Mouse (Mus musculus) myocyte (in vitro differentiated cells): Measurements from ENCODE around the gene Zfp526. TPM values are rescaled to one million over a fixed set of nuclear protein-coding genes. Genes with fewer than 3 reads are reported as not detected.

Source experiments
- H3K27me3 ChIP-seq: one replicate; pipeline ENCODE4 v1.6.1; 2011; ENCODE audit not compliant: control insufficient read depth, insufficient read depth, insufficient read length
- H3K36me3 ChIP-seq: one replicate; pipeline ENCODE4 v1.6.1; 2011; ENCODE audit not compliant: control insufficient read depth, insufficient read depth
- H3K4me2 ChIP-seq: one replicate; pipeline ENCODE4 v1.6.1; 2011; ENCODE audit warnings: low read depth, control low read depth
- H3K4me3 ChIP-seq: one replicate; pipeline ENCODE4 v1.5.1; 2011; ENCODE audit warnings: mild to moderate bottlenecking, control low read depth, moderate library complexity
- H3K79me2 ChIP-seq: one replicate; pipeline ENCODE4 v1.6.1; 2011; ENCODE audit not compliant: control insufficient read depth, insufficient read depth
- H3ac ChIP-seq: one replicate; pipeline ENCODE4 v1.6.1; 2011; ENCODE audit not compliant: control insufficient read depth, insufficient read length
- CEBPB ChIP-seq: IDR thresholded peaks from 2 replicates; pipeline ENCODE4 v1.6.1; 2011; ENCODE audit warnings: mild to moderate bottlenecking, moderate library complexity; ENCODE audit not compliant: poor library complexity, insufficient read depth, severe bottlenecking
- E2F4 ChIP-seq: IDR thresholded peaks from one replicate; pipeline ENCODE4 v1.6.1; 2011; ENCODE audit warnings: mild to moderate bottlenecking, control low read depth, moderate library complexity; ENCODE audit not compliant: insufficient read depth
- MAX ChIP-seq: IDR thresholded peaks from one replicate; pipeline ENCODE4 v1.6.1; 2011; ENCODE audit warnings: low read depth, mild to moderate bottlenecking, control low read depth
- MYOD1 ChIP-seq, 3 experiments: IDR thresholded peaks; one replicate each; pipeline ENCODE4 v1.6.1; 2011; ENCODE audit warnings: control low read depth in 2 of 3, low read depth in 2 of 3, mild to moderate bottlenecking in 2 of 3, moderate library complexity in 1 of 3; ENCODE audit not compliant: insufficient read length in 2 of 3, control insufficient read depth in 1 of 3
- MYOG ChIP-seq, 3 experiments: IDR thresholded peaks; one replicate each; pipeline ENCODE4 v1.6.1; 2011; ENCODE audit warnings: control low read depth in 2 of 3, low read depth in 2 of 3, mild to moderate bottlenecking in 2 of 3; ENCODE audit not compliant: insufficient read length in 2 of 3, control insufficient read depth in 1 of 3, insufficient read depth in 1 of 3
- POLR2A ChIP-seq: IDR thresholded peaks from one replicate; pipeline ENCODE4 v1.6.1; 2011; ENCODE audit warnings: low read depth, mild to moderate bottlenecking, control low read depth, moderate library complexity; ENCODE audit not compliant: insufficient read length
- POLR2AphosphoS2 ChIP-seq: IDR thresholded peaks from one replicate; pipeline ENCODE4 v1.6.1; 2011; ENCODE audit warnings: low read depth, control low read depth; ENCODE audit not compliant: insufficient read length
- REST ChIP-seq: IDR thresholded peaks from one replicate; pipeline ENCODE4 v1.6.1; 2011; ENCODE audit warnings: mild to moderate bottlenecking, control low read depth, moderate library complexity; ENCODE audit not compliant: insufficient read depth, insufficient read length
- SRF ChIP-seq: IDR thresholded peaks from one replicate; pipeline ENCODE4 v1.6.1; 2011; ENCODE audit warnings: low read depth; ENCODE audit not compliant: control insufficient read depth, insufficient read length
- TCF12 ChIP-seq: IDR thresholded peaks from one replicate; pipeline ENCODE4 v1.6.1; 2011; ENCODE audit warnings: mild to moderate bottlenecking, control low read depth; ENCODE audit not compliant: poor library complexity, insufficient read depth, severe bottlenecking
- TCF3 ChIP-seq: IDR thresholded peaks from one replicate; pipeline ENCODE4 v1.6.1; 2011; ENCODE audit warnings: low read depth, control low read depth; ENCODE audit not compliant: insufficient read length
- USF1 ChIP-seq: IDR thresholded peaks from one replicate; pipeline ENCODE4 v1.6.1; 2011; ENCODE audit warnings: low read depth, mild to moderate bottlenecking, control low read depth, moderate library complexity
- polyA plus RNA-seq: library from polyadenylated mRNA; unstranded; fragments of >200 nt; fragmentation: generic; extraction: Trizol; gene quantifications from one replicate; pipeline ENCODE4 v1.2.1, GENCODE M21; 2012; ENCODE audit warnings: missing spikeins

Gene Zfp526
- polyA plus RNA-seq, 1 experiment, result 5.6 TPM

DNA sequence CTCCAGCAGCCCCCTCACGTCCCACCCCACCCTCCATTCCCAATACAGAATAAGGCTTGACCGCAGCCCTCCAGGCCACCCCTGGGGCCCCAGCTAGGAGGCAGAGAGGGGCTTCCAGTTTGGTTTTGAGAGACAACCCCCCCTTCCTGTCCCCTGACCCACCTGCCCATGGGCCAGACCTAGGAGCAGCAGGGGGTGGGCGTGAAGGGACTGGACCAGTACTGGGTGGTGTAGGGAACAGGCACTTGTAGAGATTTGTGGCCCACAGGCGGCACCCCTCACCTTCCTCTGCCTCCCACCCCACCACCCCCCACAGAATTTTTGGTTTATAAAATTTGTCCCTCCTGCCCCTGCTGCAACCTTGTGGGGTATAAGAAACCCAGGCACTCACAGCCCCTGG lies 22.1 kb downstream of the Zfp526 start:
- H3K79me2 ChIP-seq, result peaks cover 43% of the 10 kb centered on the region
- no peaks in the 10 kb centered on the region for H3K27me3 ChIP-seq
- H3K36me3 ChIP-seq, result no peaks in the 10 kb centered on the region
- no peak overlapping the region for H3K4me2 ChIP-seq
- no peak overlapping the region for H3ac ChIP-seq
- TF ChIP-seq CEBPB, result no peak
- TF ChIP-seq REST, result no peak
- no peak overlapping the region for H3K4me3 ChIP-seq

DNA sequence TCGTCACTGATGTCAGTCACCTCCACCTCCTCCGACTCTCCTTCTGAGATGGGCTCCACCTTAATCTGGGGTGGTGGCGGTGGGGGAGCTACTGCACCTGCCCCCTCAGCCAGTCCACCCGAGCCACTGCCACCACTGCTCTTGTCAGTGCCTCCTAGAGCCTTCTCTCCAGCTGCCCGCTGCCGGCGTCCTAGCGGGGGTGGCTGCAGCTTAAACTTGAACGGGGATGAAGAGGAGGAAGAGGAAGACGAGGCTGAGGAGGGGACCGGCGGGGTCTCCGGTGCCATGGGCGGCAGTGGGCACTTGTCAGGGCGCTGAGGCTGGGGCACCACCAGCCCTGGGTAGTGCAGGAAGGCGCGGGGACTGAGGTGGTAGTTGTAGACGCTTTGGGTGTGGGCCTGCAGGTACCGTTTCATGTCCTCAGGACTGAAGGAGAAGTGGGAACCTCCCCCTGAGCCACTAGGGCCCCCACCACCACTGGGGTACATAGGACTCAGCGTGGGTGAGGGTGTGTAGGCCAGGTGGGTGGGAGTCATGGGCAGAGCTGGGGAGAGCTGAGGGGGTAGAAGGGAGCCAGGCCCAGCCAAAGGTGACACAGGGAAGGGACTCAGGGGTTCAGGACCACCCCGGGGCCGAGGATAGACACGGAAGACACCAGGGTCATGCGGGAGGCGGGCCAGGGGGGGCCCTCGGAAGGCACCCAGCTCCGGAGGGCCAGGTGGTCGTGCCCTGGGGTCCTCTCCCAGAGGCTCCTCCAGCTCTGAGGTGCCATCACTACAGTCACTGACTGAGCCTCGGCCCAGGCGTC lies 23.5 kb downstream of the Zfp526 start:
- TF ChIP-seq MYOG (IDR thresholded peaks at IDR 0.05; ENCODE audit: control insufficient read depth in 1 of 3, insufficient read depth in 1 of 3, insufficient read length in 2 of 3, low read depth in 2 of 3) (no peak), POLR2AphosphoS2 (no peak), SRF (no peak)
- Histone ChIP-seq H3K4me2 (no peak overlapping the region), H3K36me3 (no peaks in the 10 kb centered on the region), H3K79me2 (peaks cover 53% of the 10 kb centered on the region), H3ac (no peak overlapping the region), H3K27me3 (no peaks in the 10 kb centered on the region), H3K4me3 (no peak overlapping the region)

DNA sequence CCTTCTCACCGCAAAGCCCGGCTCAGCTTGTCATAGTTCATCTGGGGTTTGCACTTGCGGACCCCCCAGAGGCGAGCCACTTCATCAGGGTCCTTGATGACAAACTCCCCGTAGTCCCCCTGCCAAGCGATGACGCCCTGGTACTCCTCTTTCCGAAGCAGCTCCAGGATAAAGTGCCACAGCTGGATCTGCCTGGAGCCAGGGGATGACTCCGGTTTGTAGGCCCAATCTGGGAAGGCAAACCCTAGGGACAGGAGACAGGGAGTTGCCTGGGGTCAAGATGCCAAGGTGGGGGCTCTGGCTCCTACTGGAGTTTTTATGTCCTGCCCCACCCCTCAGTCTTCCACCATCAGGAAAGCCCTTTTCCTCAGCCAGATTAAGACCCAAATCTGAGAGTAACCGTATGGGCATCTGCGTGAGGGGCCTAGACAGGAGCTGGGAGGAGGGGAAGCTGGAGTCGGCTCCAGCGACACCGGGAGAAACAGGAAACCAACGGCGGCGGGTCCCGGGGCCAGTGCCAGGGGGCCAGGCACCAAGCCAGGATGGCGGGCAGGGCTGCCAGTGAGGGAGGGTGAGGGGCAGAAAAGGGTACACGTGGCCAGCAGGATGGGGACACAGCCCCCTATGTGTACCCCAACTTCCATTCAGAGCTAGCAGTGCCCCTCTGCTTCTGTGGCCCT lies 25.0 kb downstream of the Zfp526 start:
- no peaks in the 10 kb centered on the region for H3K36me3 ChIP-seq

DNA sequence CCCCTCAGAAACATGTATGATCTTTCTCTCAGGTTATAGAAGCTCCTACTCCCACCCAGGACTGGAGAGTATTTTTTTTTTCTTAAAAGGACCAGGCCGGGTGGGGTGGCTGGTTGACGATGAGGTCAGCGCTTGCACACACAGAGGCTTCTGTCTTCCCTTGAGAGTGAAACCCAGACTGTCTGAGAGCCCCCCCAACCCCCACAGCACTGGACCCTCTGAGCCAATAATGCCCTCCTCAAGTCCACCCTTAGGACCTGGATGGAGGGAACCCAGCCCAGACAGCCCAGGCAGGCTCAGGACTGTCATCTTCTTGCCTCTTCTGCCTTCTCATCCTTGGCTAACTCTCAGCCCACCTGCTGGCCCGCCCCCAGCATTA lies 25.5 kb downstream of the Zfp526 start:
- TF ChIP-seq SRF, result no peak
- TF ChIP-seq POLR2AphosphoS2, result no peak
- no peak for TF ChIP-seq MYOD1 (IDR thresholded peaks at IDR 0.05; ENCODE audit: control insufficient read depth in 1 of 3, insufficient read length in 2 of 3, low read depth in 2 of 3)
- TF ChIP-seq POLR2A, result no peak
- no peak for TF ChIP-seq MAX
- no peak for TF ChIP-seq TCF3
- no peak for TF ChIP-seq CEBPB
- no peak for TF ChIP-seq USF1
- no peak for TF ChIP-seq E2F4
- no peak for TF ChIP-seq MYOG (IDR thresholded peaks at IDR 0.05; ENCODE audit: control insufficient read depth in 1 of 3, insufficient read depth in 1 of 3, insufficient read length in 2 of 3, low read depth in 2 of 3)
- TF ChIP-seq TCF12, result no peak
- Histone ChIP-seq H3K4me2 (peak overlapping the region; percentile 99), H3K27me3 (no peaks in the 10 kb centered on the region), H3K79me2 (peaks cover 60% of the 10 kb centered on the region), H3ac (no peak overlapping the region), H3K36me3 (no peaks in the 10 kb centered on the region), H3K4me3 (peak overlapping the region; percentile 84)

More for the DNA sequence above, 25.0 kb downstream of the Zfp526 start:
- Histone ChIP-seq H3ac (no peak overlapping the region), H3K4me3 (peak overlapping the region; percentile 84), H3K27me3 (no peaks in the 10 kb centered on the region), H3K4me2 (peak overlapping the region; percentile 99), H3K79me2 (peaks cover 60% of the 10 kb centered on the region)
- TF ChIP-seq MAX, result no peak
- TF ChIP-seq MYOD1 (IDR thresholded peaks at IDR 0.05; ENCODE audit: control insufficient read depth in 1 of 3, insufficient read length in 2 of 3, low read depth in 2 of 3), result no peak
- TF ChIP-seq USF1, result no peak
- no peak for TF ChIP-seq SRF
- TF ChIP-seq REST, result no peak
- no peak for TF ChIP-seq CEBPB
- TF ChIP-seq POLR2AphosphoS2, result peak; percentile 14
- no peak for TF ChIP-seq TCF3
- TF ChIP-seq POLR2A, result peak; percentile 14

DNA sequence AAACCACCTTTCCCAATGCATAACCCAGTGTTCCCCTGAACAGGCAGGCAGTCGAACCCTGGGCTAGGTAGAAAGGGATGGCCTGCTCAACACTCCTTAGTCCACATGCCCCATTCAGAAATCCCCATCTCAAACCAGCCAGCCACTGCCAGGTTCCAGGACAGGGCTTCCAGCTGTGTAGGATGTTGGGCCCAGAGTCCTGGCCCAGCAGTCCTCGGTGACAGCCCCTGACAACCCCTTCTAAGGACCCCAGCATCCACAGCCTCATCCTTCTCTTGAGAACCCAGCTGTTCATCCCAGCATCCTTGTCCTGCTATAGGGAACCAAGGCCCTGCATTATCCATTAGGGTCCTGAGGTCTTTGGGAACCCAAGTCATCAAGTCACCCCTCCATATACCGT lies 26.3 kb downstream of the Zfp526 start:
- no peaks in the 10 kb centered on the region for H3K27me3 ChIP-seq
- H3K4me2 ChIP-seq, result peak overlapping the region; percentile 99
- H3K36me3 ChIP-seq, result no peaks in the 10 kb centered on the region
- peak overlapping the region; percentile 84 for H3K4me3 ChIP-seq
- H3ac ChIP-seq, result peak overlapping the region; percentile 27
- TF ChIP-seq TCF3, result no peak
- TF ChIP-seq POLR2A, result no peak
- TF ChIP-seq MYOG (IDR thresholded peaks at IDR 0.05; ENCODE audit: control insufficient read depth in 1 of 3, insufficient read depth in 1 of 3, insufficient read length in 2 of 3, low read depth in 2 of 3), result no peak
- TF ChIP-seq CEBPB, result no peak
- TF ChIP-seq MYOD1 (IDR thresholded peaks at IDR 0.05; ENCODE audit: control insufficient read depth in 1 of 3, insufficient read length in 2 of 3, low read depth in 2 of 3), result no peak
- no peak for TF ChIP-seq E2F4
- TF ChIP-seq MAX, result no peak
- H3K79me2 ChIP-seq, result peaks cover 60% of the 10 kb centered on the region
